ENCODE assay signal across 14 mouse cellular contexts in genomic region chr10:39006433-39007105, GRCm38 (mm10). TPM values are rescaled to one million over a fixed set of nuclear protein-coding genes. Genes with fewer than 3 reads are reported as not detected.
"Had no signal": no experiment of that assay in that cellular context is flagged by ENCODE, and none has a peak within 500 bp of the region (broad histone marks: within the 10 kb centered on the region; RNA-seq: fewer than 3 reads in every experiment).

No protein-coding gene starts in this region.

- ATAC-seq: liver, postnatal 0 days; midbrain, embryonic 15.5 days had no signal

- H3K4me1 ChIP-seq: liver, embryonic 13.5 days; midbrain, embryonic 15.5 days; neural tube, embryonic 12.5 days; stomach, embryonic 15.5 days had no signal

- H3K4me2 ChIP-seq: liver, embryonic 13.5 days; midbrain, embryonic 15.5 days; neural tube, embryonic 12.5 days; stomach, embryonic 15.5 days had no signal

- H3K36me3 ChIP-seq: liver, embryonic 13.5 days; midbrain, embryonic 15.5 days; neural tube, embryonic 12.5 days; stomach, embryonic 15.5 days had no signal

- H3K27me3 ChIP-seq: liver, embryonic 13.5 days; midbrain, embryonic 15.5 days; neural tube, embryonic 12.5 days; stomach, embryonic 15.5 days had no signal

- H3K9ac ChIP-seq: liver, embryonic 13.5 days; liver, postnatal 0 days; midbrain, embryonic 15.5 days; neural tube, embryonic 12.5 days; stomach, embryonic 15.5 days had no signal

- DNase-seq: kidney, adult 9 months; kidney, postnatal 14 days; left cerebral cortex, postnatal 4 days; liver; liver, embryonic 13.5 days; liver, postnatal 0 days; right cerebral cortex, postnatal 14 days; thymus, adult 2 months; thymus, postnatal 25 days had no signal

- H3K4me3 ChIP-seq: liver, embryonic 13.5 days; midbrain, embryonic 15.5 days; neural tube, embryonic 12.5 days; stomach, embryonic 15.5 days had no signal

- H3K27ac ChIP-seq: liver, embryonic 13.5 days; midbrain, embryonic 15.5 days; neural tube, embryonic 12.5 days had no signal

- H3K9me3 ChIP-seq: liver, embryonic 13.5 days; midbrain, embryonic 15.5 days; neural tube, embryonic 12.5 days; stomach, embryonic 15.5 days had no signal

RNA-seq across cellular contexts. Expression of gene Lama4, which starts 41.3 kb away (rescaled TPM):
- total RNA-seq: megakaryocyte-erythroid progenitor cell, adult 5-6 weeks; monocyte, adult 5-6 weeks had no signal
